Mouse (Mus musculus) left cerebral cortex, adult 8-10 months (tissue): Measurements from ENCODE around the gene Rps4x. TPM values are rescaled to one million over a fixed set of nuclear protein-coding genes. Genes with fewer than 3 reads are reported as not detected.
"Not testable (repeated sequence)": the region's sequence is repeated elsewhere in the genome, so short reads cannot be mapped to it uniquely, and the experiment has no call there.

Experiments used
- DNase-seq, 2 experiments: peaks; one replicate each; pipeline ENCODE4 v3.0.0; 2022; ENCODE audit warnings: low spot score in 2 of 2
- total RNA-seq, 4 experiments: library from RNA; stranded (reverse); gene quantifications; 2 replicates each; pipeline ENCODE4 v1.2.4; 2022

Gene Rps4x
- total RNA-seq, result 100 to 1,000 TPM; 466 to 552 (median 501) TPM

- DNase-seq, result peak; percentile 54 to 60
These were observed at the start of gene Rps4x for GRCm38 (mm10) chrX:102188712-102189497. Gene Rps4x, minus strand, starts transcription at chrX:102189394.

GRCm38 (mm10) chrX:102219126-102219525 is 29.9 kb upstream of the Rps4x start:
- peak in 1 of 2 experiments; percentile 2 for DNase-seq

- not testable (repeated sequence) for DNase-seq
These were observed 26.2 kb upstream of the Rps4x start for GRCm38 (mm10) chrX:102215356-102215755.

- DNase-seq, result no peak
These were observed 1.6 kb upstream of the Rps4x start for GRCm38 (mm10) chrX:102190840-102191239.

- no peak for DNase-seq
These were observed 387 bp upstream of the Rps4x start for GRCm38 (mm10) chrX:102189581-102189980.

- no peak for DNase-seq
These were observed 2.0 kb downstream of the Rps4x start for GRCm38 (mm10) chrX:102187023-102187699.

GRCm38 (mm10) chrX:102182575-102182974 is 6.6 kb downstream of the Rps4x start:
- DNase-seq, result no peak

- DNase-seq, result no peak
These were observed 13.5 kb downstream of the Rps4x start for GRCm38 (mm10) chrX:102175538-102176287.

- no peak for DNase-seq
These were observed 18.3 kb downstream of the Rps4x start for GRCm38 (mm10) chrX:102170900-102171299.

- DNase-seq, result no peak
These were observed 19.1 kb downstream of the Rps4x start for GRCm38 (mm10) chrX:102170135-102170534.

GRCm38 (mm10) chrX:102169724-102170123 is 19.5 kb downstream of the Rps4x start:
- DNase-seq, result no peak

- DNase-seq, result no peak
These were observed 22.2 kb downstream of the Rps4x start for GRCm38 (mm10) chrX:102166986-102167385.

- DNase-seq, result no peak
These were observed 22.7 kb downstream of the Rps4x start for GRCm38 (mm10) chrX:102166521-102166920.

- no peak for DNase-seq
These were observed 25.7 kb downstream of the Rps4x start for GRCm38 (mm10) chrX:102163529-102163928.

GRCm38 (mm10) chrX:102163096-102163495 is 26.1 kb downstream of the Rps4x start:
- no peak for DNase-seq

- DNase-seq, result no peak
These were observed 28.7 kb downstream of the Rps4x start for GRCm38 (mm10) chrX:102160528-102160927.

GRCm38 (mm10) chrX:102159778-102160177 is 29.4 kb downstream of the Rps4x start:
- DNase-seq, result no peak

- peak in 1 of 2 experiments; percentile 8 for DNase-seq
These were observed 31.8 kb downstream of the Rps4x start for GRCm38 (mm10) chrX:102157423-102157791.

GRCm38 (mm10) chrX:102156618-102157422 is 32.4 kb downstream of the Rps4x start, which contains the start of gene Ercc6l:
Gene Ercc6l, minus strand, starts transcription at chrX:102157091.
- peak; percentile 51 to 87 for DNase-seq

- DNase-seq, result no peak
These were observed 48.0 kb downstream of the Rps4x start for GRCm38 (mm10) chrX:102141157-102141556.
